Mouse (Mus musculus): ENCODE results near the gene Micu2. TPM values are rescaled to one million over a fixed set of nuclear protein-coding genes. Genes with fewer than 3 reads are reported as not detected.
"Not testable (repeated sequence)": the region's sequence is repeated elsewhere in the genome, so short reads cannot be mapped to it uniquely, and the experiment has no call there.

The Micu2 gene
- total RNA-seq, 1 experiment from 2014 or later = 97.1 TPM

DNA sequence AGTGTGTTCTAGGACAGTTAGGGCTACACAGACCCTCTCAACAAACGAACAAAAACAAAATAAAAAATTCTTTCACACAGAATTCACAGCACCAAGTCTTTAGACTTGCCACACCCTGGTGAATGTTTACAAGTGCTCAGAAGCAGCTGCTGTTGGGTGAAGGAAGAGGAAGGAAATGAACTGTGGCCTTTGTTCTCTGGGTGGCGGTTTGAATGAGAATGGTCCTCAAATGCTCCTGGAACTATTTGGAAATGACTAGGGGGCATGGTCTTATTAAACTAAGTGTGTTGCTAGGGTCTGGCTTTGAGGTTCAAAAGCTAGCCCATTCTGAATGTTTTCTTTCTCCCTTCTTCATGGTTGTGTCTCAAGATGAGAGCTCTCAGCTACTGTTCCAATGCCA lies 90.6 kb downstream of the Micu2 start:
- ATAC-seq (ENCODE audit: extremely low read depth, insufficient number of reproducible peaks, low FRiP score, poor library complexity, severe bottlenecking) = peak; percentile 57

DNA sequence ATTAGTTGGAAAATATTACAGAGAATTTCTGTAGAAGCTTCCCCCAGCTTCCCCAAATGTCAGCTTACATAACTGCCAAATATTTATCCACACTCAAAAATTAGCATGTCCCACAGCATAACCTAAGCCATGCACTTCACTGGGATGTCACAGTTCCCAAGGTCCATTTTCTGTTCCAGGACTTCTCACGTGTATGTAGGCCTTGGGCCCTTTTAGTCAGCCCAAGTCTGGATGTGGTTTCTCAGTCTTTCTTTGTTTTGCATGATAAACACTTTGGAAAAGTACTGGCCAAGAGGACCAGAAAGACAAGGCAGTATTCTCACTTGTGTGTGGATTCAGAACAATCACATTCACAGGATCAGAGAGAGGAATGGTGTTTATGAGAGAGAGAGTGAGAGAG lies 97.1 kb downstream of the Micu2 start:
- no peak for ATAC-seq (ENCODE audit: extremely low read depth, insufficient number of reproducible peaks, low FRiP score, poor library complexity, severe bottlenecking)

DNA sequence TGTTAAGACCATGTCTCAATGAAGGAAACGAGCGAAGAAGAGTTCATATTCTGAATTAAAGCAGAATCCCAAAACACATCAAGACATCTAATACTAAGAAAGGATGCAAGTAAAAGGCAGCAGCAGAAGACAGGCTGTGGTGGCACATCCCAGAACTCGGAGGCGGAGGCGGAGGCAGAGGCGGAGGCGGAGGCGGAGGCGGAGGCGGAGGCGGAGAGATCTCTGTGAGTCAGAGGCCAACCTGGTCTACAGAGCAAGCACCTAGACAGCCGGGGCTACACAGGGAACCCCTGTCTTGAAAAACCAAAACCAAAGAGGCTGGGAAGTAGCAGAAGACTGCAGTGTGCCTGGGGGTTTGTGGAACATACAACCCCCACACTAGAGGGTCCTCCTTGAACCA lies 102.2 kb downstream of the Micu2 start:
- ATAC-seq (ENCODE audit: extremely low read depth, insufficient number of reproducible peaks, low FRiP score, poor library complexity, severe bottlenecking) = no peak

GRCm38 (mm10) chr14:57896088-57896871 lies 102.8 kb downstream of the Micu2 start:
- ATAC-seq (ENCODE audit: extremely low read depth, insufficient number of reproducible peaks, low FRiP score, poor library complexity, severe bottlenecking) = not testable (repeated sequence)

- ATAC-seq (ENCODE audit: extremely low read depth, insufficient number of reproducible peaks, low FRiP score, poor library complexity, severe bottlenecking) = no peak
Observed at GRCm38 (mm10) chr14:57894346-57894745, 104.7 kb downstream of the Micu2 start.

GRCm38 (mm10) chr14:57892961-57893360 lies 106.1 kb downstream of the Micu2 start:
- ATAC-seq (ENCODE audit: extremely low read depth, insufficient number of reproducible peaks, low FRiP score, poor library complexity, severe bottlenecking) = no peak

DNA sequence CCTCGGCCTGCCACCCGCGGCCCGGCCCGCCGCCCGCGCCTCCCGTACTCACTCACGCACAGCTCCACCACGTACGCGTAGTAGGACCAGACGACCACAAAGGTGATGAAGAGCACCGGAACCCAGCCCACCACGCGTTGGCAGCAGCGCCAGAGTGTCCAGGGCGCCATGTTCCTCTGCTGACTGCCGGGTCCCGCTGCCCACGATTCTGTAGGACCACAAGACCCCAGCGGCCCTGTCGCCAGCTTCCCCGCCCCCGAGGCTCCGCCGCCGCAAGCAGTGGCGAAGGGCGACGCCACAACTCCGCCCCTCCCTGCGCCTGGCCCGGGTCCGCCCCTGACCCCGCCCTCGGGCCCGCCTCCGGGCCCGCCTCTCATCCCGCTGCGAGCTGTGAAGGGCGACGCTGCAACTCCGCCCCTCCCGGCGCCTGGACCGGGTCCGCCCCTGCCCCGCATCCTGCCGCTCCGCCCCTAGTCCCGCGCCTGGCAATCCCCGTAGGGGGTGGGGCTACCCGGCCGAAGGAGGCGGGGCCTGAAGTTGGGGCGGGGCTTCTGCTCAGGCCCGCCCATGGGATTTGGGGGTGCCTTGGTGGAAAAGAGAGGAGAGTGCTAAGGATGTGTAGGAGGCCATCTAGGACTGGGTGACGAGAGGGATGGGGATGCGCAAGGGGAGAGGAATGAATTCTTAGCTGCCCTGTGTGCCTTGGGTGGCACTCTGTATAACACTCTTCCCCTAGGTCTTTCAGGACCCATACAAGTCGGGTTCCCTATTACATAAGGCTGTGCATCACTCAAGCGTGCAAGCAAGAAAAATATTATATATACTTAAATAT lies 108.8 kb downstream of the Micu2 start, which contains the start of gene Zdhhc20:
Gene Zdhhc20, minus strand, starts transcription at position 266 of the 832 bp plus-strand sequence.
- peak; percentile 89 for ATAC-seq (ENCODE audit: extremely low read depth, insufficient number of reproducible peaks, low FRiP score, poor library complexity, severe bottlenecking)

DNA sequence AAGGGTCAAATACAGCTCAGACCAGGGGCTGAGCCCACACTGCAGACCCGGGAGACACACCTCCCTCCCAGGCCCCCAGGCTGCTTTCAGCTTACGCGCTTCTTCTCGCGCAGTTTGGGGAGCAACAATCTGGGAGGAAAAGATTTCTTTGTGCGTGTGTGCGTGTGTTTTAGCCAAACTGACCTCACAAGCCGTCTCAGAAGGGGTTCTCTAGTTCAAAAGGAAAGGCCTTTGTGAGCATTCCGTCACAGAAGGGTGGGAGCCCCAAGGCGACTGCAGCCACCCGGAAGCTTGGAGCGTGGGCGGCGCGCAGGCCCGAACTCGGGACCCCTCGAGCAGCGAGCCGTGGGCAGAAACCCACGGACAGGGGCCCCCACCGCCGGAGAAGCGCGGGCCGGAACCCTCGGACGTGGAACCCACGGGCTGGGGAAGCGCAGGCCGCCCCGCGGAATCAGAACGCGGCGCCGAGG lies 109.5 kb downstream of the Micu2 start:
- ATAC-seq (ENCODE audit: extremely low read depth, insufficient number of reproducible peaks, low FRiP score, poor library complexity, severe bottlenecking) = no peak

DNA sequence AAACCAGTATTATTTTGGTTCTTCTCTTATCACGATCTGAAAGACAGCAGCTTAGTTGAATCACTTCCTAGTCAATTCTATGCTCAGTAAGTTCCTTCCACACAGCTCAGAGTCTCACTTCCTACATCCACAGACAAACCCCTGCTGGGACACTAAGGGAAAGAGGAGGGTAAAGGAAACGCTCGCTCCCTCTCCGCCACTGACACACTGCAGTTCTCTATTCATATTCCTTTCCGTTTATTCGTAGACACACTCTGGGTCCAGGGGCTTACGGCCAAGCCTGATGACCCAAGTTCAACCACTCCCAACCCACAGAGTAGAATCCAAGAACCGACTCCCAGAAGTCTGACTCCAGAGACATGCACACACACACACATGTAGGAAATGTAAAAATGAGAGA lies 111.9 kb downstream of the Micu2 start:
- ATAC-seq (ENCODE audit: extremely low read depth, insufficient number of reproducible peaks, low FRiP score, poor library complexity, severe bottlenecking) = no peak

DNA sequence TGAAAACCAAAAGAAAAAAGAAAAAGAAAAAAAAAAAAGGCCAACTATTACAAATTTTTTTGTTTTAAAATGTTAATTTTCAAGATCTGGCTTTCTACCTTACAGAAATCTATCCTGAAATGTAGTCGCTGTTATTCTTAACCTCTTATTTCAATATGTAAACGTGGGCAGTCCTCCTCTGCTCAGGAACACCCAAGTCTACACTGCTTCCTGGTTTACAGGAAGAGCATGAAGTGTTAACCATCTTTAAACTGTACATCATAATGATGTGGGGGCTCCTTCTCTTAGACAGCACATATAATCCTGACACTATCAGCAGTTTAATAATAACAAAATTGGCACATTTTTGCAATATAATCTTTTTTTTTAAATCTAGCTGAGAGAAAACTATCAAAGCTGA lies 113.0 kb downstream of the Micu2 start:
- ATAC-seq (ENCODE audit: extremely low read depth, insufficient number of reproducible peaks, low FRiP score, poor library complexity, severe bottlenecking) = no peak

DNA sequence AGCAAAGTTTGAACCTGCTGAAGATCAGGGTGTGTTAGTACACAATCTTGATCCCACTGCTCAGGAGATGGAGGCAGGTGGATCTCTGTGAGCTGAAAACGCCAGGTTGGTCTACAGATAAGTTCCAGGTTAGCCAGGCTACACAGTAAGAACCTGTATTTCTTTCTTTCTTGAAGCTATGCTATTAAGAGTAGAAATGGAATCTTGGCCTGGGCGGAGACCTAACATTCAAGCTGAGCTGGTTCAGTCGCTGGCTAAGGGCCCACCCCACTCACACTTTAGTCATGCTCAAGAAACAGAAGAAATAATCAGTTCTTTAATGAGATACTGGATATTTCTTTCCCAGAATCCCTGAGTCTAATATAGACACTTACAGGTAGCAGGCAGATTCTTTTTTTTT lies 115.7 kb downstream of the Micu2 start:
- ATAC-seq (ENCODE audit: extremely low read depth, insufficient number of reproducible peaks, low FRiP score, poor library complexity, severe bottlenecking) = no peak

- ATAC-seq (ENCODE audit: extremely low read depth, insufficient number of reproducible peaks, low FRiP score, poor library complexity, severe bottlenecking) = no peak
Observed at GRCm38 (mm10) chr14:57882720-57883119, 116.3 kb downstream of the Micu2 start.

- peak; percentile 16; the same call in 1 of the 2 replicates for ATAC-seq (ENCODE audit: extremely low read depth, insufficient number of reproducible peaks, low FRiP score, poor library complexity, severe bottlenecking)
Observed at GRCm38 (mm10) chr14:57881793-57882192, 117.3 kb downstream of the Micu2 start.

DNA sequence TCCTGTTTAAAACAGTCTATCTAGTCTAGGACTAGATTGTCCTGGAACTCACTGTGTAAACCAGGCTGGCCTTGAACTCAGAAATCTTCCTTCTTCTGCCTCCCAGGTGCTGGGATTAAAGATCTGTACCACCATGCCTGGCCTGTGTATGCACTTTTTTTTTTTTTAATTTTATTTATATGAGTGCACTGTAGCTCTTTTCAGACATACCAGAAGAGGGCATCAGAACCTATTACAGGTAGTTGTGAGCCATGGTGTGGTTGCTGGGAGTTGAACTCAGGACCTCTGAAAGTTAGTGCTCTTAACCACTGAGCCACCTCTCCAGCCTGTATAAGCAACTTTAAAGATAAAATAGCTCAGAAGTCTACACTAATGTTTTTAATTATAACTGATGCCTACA lies 118.0 kb downstream of the Micu2 start:
- no peak for ATAC-seq (ENCODE audit: extremely low read depth, insufficient number of reproducible peaks, low FRiP score, poor library complexity, severe bottlenecking)

- ATAC-seq (ENCODE audit: extremely low read depth, insufficient number of reproducible peaks, low FRiP score, poor library complexity, severe bottlenecking) = no peak
Observed at GRCm38 (mm10) chr14:57877921-57878320, 121.1 kb downstream of the Micu2 start.

- ATAC-seq (ENCODE audit: extremely low read depth, insufficient number of reproducible peaks, low FRiP score, poor library complexity, severe bottlenecking) = no peak
Observed at GRCm38 (mm10) chr14:57866676-57867276, 132.3 kb downstream of the Micu2 start.

Measured in neutrophil, adult 5-6 weeks (primary cell).